Mouse (Mus musculus) cerebellum, adult (tissue): ENCODE data around the gene Magi1.

ENCODE experiments used
- ATAC-seq: cut with Nextera tagmentation; 2 replicates; pipeline ENCODE4 v1.9.2; 2017; ENCODE audit warnings: mild to moderate bottlenecking, moderate library complexity, mixed read lengths; ENCODE audit not compliant: insufficient number of reproducible peaks, low FRiP score, low TSS enrichment

The Magi1 gene

GRCm38 (mm10) chr6:94283318-94284061 lies at the start of gene Magi1:
Gene Magi1, minus strand, starts transcription at chr6:94283917.
- ATAC-seq: peak; percentile 88

DNA sequence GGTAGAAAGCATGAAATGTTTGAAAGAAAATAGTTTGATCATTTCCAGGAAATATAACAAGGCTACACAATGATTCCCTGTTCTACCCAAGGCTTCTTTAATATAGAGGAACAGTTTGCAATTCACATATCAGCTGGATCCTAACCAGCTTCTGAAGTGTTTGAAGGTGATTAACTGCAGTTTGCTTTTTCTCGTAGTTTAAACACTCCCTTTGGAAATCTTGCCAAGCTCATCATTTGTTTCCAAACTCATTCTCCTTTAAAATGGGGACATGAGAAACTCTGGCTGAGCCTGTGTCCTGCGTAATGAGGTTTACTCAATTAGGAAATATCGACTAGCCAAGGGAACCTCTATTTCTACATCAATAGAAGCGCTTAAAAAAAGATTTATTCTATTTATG lies 43.4 kb upstream of the Magi1 start:
- ATAC-seq: no peak

GRCm38 (mm10) chr6:94316886-94317285 lies 33.2 kb upstream of the Magi1 start:
- no peak for ATAC-seq

DNA sequence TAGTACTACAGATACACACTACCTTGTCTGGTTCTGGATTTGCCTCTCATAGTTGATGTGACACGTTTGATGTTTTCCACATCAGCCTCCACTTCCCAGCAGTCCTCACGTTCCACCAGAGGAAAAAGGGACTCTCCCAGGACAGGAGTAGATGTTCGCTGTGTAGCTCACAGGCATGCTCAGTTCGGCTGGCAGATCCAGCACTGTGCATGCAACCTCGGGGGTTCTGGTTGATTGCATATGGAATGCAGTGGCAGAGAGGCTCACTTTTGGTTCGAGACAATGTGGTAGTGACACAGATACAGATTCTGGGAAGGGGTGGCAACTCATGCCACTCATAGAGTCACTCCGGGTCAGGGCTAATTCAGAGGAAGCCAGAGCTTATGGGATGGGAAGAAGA lies 28.6 kb upstream of the Magi1 start:
- no peak for ATAC-seq

DNA sequence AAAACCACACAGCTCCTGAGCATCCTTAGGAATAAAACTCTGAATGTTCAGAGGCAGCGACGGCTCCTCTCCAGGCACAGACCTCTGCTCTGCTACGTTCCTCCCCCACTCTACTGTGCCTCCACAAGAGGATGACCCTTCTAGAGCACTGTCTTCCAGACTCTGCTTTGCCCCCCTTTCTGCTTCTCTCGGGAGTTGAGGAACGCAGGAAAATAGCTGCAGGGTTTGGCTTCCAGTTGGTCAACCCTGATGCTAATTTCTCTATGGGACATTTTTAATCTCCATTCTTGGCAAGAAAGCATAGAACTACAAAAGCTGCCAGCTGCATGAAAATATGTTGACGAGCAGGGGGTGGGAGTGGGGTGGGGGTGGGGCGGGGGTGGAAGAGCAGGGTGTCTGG lies 24.8 kb upstream of the Magi1 start:
- no peak for ATAC-seq

DNA sequence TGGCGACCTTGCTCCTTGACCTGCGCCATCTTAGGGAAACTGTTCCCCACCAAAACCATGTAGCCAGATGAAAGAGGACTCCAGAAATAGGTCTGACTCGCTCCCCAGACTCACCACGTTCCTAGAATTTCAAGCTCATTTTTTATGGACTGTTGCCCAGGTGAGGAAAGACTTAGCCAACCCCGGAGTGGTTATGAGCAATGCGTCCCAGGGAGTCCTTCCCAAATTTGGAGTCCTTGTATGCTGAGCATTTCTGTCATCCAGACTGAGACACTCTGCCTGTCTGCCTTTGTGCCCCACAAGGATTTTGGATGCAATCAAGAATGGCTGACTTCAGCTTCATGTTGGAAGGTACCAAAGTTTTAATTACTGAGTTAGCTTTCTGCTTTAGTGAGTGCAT lies 19.8 kb upstream of the Magi1 start:
- no peak for ATAC-seq

DNA sequence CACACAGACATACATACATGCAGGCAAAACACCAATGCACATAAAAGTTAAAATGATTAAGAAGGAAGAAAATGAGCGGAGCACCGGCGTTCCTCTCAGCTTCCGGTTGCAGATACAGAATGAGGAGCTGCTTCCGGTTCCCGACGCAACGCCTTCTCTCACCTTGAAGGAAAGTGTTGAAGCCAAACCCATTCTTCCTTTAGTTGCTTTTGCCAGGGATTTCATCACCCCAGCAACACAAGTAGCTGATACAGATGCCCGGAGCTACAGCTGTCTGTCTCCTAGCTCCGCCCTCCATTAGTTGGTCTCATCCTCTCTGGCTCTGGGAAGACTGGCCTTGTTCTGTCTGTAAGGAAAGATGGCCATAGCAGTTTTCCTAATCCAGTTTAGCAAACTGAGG lies 18.1 kb upstream of the Magi1 start:
- ATAC-seq: no peak

GRCm38 (mm10) chr6:94300562-94300961 lies 16.8 kb upstream of the Magi1 start:
- ATAC-seq: no peak

GRCm38 (mm10) chr6:94287387-94287786 lies 3.7 kb upstream of the Magi1 start:
- no peak for ATAC-seq

DNA sequence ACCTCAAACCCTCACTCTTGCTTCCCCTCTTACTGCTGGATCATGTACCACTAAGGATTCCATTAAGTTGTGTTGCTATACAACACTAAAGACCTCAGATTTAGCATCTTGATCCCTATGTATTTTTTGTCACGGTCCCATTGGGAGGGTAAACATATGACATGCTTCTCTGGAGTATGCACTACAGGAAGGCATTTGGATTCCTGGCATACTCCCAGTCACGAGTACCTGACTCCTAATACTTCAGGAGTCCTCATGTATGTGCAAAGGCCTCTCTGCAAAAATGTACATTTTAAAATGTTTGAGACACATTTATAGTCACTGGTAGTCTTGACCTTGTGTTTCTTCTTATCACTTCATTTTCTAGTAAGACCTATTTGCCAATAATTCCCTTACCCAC lies 2.8 kb upstream of the Magi1 start:
- no peak for ATAC-seq

DNA sequence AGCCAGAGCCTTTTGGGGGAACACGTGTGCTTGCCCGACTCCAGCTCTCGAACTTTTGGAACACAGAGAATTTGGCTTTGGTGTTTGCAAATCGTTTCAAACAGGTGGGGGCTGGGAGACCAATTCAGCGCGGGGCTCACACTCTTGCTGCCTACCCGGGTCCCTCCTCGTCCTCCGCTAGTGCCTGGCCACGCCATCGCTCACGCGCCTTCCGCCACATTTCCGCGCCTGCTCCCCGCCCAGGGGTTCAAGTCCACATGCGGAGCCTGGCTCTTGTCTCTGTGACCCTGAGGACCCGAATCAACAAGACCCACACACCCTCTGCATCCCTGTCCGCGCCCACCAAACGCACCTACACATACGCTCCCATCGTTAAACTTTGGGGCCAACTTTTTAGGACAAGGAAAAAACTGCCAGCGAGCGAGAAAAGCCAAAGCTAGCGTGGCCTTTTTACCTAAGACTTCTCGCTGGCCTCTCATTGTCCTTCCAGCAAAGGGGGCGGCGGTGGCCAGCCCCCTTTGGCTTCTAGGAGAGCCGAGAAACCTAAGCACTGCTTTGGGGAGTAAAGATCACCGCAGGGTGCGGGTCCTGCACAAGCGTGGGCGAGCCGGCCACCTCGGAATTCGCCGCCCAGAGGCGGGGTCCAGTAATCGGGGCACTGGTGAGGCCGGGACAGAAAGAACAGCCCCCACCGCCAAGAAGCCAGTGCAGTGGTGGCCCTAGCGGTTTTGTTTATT lies 540 bp upstream of the Magi1 start:
- ATAC-seq: peak; percentile 49

DNA sequence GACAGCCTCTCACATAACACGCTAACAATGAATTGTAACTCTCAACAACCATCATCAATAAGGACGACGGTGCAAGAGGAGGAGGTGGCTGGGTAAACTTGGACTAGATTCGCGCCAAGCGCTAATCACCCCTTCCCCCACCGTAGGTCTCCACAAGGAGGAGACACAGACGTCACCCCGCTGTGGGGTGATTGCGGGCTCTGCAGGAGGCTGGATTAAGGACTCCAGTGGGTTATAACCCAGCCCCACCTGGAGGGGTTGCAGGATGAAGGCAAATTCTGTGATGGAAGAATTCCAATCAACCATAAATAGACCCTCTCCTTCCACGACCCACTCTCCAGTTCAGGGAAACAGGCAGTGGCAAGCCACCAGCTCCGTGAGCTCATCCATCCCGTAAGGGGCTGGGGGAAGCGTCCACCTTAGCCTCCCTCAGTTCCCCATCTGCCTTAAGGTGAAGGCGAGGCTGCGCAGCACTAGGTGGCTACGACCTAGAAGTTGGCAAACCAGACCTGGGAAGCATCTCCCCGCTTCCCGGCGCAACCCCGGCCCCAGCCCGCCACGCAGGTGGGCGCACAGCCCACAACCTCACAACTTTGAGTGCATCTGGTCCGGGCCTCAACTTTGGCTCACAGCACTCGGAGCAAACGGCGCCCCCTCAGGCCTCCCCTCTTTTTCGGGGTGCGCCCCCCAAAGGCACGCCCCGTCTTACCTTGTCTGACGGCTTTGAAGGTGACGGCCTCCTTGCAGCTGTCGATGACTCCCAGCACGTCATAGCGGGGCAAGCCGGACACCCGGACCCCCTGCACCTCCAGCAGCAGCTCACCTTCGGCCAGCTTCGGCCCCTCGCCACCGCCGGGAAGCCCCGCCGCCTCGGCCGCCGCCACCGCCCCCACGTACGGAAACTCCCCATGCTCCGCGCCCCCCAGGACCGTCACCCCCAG lies 1.1 kb downstream of the Magi1 start:
- ATAC-seq: no peak

GRCm38 (mm10) chr6:94281606-94282280 lies 2.0 kb downstream of the Magi1 start:
- no peak for ATAC-seq

DNA sequence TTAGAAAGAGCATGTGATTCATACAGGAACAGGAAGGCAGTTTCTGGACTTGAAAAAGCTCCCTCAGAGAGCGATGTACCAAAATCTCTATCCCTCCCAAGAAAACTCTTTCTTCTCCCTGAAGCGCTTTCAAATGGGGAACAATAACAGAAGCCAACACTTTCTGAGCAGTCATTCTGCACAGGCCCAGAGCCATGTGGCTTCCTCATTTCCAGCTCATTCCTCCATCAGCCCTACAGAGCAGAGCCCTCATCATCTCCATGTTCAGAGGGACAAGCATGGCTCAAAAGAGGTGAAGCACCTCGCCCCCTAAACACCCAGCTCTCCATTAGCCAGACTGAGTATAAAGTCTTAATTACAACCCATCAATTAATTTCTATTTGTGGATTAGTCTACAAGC lies 9.8 kb downstream of the Magi1 start:
- no peak for ATAC-seq

- ATAC-seq: no peak
Measured at GRCm38 (mm10) chr6:94270001-94270400, 13.7 kb downstream of the Magi1 start.

GRCm38 (mm10) chr6:94269174-94269573 lies 14.5 kb downstream of the Magi1 start:
- ATAC-seq: no peak

DNA sequence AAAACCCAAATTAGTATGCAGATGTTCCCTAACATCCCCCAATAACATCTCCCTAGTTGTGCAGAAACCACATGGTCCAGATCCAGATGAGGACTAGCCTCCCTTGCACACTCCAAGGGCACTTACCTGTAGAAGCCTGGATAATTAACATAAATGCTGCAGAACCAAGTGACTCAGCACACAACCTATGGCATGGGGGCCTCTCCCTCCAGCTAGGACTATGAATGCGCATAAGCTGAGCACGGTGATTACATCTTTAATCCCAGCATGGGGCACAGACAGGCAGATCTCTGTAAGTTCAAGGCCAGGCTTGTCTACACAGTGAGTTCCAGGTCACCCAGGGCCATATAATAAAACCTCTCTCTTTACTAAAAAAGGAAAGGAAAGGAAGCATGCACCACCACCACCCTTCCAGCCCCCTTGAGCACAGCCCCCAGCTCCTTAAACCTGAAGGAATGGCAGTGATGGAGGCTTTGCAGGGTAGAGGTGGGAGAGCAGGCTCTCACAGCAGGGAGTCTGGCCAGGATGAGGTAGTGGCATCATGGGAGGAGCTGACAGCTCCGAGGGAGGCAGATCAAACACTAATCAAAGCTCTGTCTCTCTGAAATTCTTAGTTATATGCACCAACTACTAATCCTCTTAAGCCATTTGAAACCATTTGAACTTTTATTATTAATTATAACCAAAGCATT lies 18.3 kb downstream of the Magi1 start:
- ATAC-seq: no peak

DNA sequence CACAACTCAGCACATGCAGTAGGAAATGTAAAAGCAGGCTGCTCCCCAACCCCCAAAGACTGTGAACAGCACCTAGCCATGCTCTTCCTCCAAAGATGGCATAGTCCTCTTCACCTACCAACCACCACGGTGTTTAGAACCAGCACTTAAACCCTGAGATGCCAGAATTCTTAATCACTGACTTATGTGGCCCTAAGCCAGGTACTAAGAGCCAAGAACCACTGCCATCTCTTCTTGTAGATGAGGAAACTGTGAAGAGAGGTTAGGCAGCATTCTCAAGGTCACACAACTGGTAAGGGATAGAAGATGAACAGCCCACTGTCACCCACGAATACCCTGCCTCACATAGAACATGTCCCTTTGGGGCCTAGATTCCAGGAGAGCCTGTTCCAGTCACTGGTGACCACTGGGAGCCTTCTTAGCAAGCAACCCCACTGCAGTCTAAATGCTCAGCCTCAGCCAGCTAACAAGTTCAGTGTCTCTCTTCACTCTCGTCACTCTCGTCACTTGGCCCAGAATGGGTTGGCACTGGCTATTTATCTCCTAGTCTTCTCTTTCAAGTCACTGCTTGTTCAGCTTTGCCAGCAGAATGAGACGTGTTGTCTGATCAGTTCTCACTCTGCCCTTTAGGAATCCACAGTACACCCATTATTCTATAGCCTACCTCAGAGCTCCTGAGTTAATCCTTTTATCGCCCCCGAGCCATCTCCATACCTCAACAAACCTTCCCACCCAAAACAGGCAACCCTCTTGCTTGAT lies 19.4 kb downstream of the Magi1 start:
- ATAC-seq: no peak

DNA sequence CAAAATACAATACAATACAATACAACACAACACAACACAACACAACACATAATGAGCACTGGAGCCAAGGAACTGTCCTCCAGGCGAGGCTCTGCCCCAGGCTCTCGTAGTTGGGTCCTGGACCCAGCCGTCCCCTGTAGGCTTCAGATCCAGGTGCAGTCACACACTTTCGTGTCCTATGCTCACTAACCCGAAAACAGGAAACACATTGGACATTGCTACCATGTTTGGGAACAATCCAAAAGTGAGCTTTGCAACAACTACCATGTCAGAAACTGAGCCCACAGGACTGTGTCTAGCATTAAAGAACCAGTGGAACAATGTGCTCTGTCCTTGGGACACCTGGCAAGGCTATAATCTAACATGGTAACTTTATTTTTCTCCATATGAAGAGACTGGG lies 22.9 kb downstream of the Magi1 start:
- no peak for ATAC-seq
